Mouse (Mus musculus) thymus, adult 2 months (tissue): ENCODE results near the gene Slc25a23. TPM values are rescaled to one million over a fixed set of nuclear protein-coding genes. Genes with fewer than 3 reads are reported as not detected.

Experiments
- DNase-seq: peaks from one replicate; pipeline ENCODE4 v3.0.0; 2021
- H3K27ac ChIP-seq: fragments of 200-500 bp; 2 replicates; pipeline ENCODE4 v1.5.1; 2012; ENCODE audit warnings: low read length, control low read depth; ENCODE audit not compliant: control insufficient read depth, insufficient read depth
- H3K27me3 ChIP-seq: fragments of 200-500 bp; 2 replicates; pipeline ENCODE4 v1.6.1; 2012; ENCODE audit warnings: mild to moderate bottlenecking, low read length, moderate library complexity, mixed read lengths; ENCODE audit not compliant: control insufficient read depth, insufficient read depth
- H3K36me3 ChIP-seq: fragments of 200-500 bp; 2 replicates; pipeline ENCODE4 v1.6.1; 2012; ENCODE audit warnings: mild to moderate bottlenecking, low read length, moderate library complexity; ENCODE audit not compliant: control insufficient read depth, insufficient read depth
- H3K4me1 ChIP-seq: fragments of 200-500 bp; replicated peaks from 2 replicates; pipeline ENCODE4 v1.6.1; 2012; ENCODE audit warnings: low read length; ENCODE audit not compliant: control insufficient read depth, insufficient read depth
- H3K4me3 ChIP-seq: fragments of 200-500 bp; 2 replicates; pipeline ENCODE4 v1.5.1; 2012; ENCODE audit warnings: mild to moderate bottlenecking, low read length, control low read depth, moderate library complexity; ENCODE audit not compliant: control insufficient read depth, insufficient read depth
- CTCF ChIP-seq: fragments of 200-500 bp; IDR thresholded peaks from 2 replicates; pipeline ENCODE4 v1.5.1; 2012; ENCODE audit warnings: mild to moderate bottlenecking, control low read depth, low read length, moderate library complexity, borderline replicate concordance; ENCODE audit not compliant: control insufficient read depth, poor library complexity, insufficient read depth; ENCODE audit errors: extremely low read depth
- POLR2A ChIP-seq: fragments of 200-500 bp; IDR thresholded peaks from 2 replicates; pipeline ENCODE4 v1.6.1; 2012; ENCODE audit warnings: mild to moderate bottlenecking, low read length, control low read depth, moderate library complexity; ENCODE audit not compliant: control insufficient read depth, poor library complexity, insufficient read depth; ENCODE audit errors: extremely low read depth
- WGBS: fragments of 180-500 bp; shearing (Covaris S2); methylation state at CpG from one replicate; pipeline ENCODE4 v1.1.7; 2018; 5-methylcytosine and 5-hydroxymethylcytosine counted together
- polyA plus RNA-seq: library from polyadenylated mRNA; depleted of rRNA; stranded (reverse); fragments of >200 nt; gene quantifications from 2 replicates; pipeline ENCODE4 v1.2.3, GENCODE M21; 2012

The Slc25a23 gene
- polyA plus RNA-seq, 1 experiment, result 76.5 TPM

GRCm38 (mm10) chr17:57087049-57087832 is 27.6 kb upstream of the Slc25a23 start, which contains the start of gene Tubb4a:
Gene Tubb4a (minus strand): TSS chr17:57087782.
- no peaks in the 10 kb centered on the region for H3K36me3 ChIP-seq
- 49% methylated on average over 31 of the region's 31 CpGs for WGBS
- 0 out of 2 replicates have a peak, but pooled peaks cover 3% of the 10 kb centered on the region for H3K4me1 ChIP-seq
- TF ChIP-seq CTCF (no peak), POLR2A (no peak)
- no peaks in the 10 kb centered on the region for H3K27me3 ChIP-seq
- DNase-seq, result no peak
- H3K27ac ChIP-seq, result no peak within 1 kb of the TSS
- H3K4me3 ChIP-seq, result no peak within 1 kb of the TSS

DNA sequence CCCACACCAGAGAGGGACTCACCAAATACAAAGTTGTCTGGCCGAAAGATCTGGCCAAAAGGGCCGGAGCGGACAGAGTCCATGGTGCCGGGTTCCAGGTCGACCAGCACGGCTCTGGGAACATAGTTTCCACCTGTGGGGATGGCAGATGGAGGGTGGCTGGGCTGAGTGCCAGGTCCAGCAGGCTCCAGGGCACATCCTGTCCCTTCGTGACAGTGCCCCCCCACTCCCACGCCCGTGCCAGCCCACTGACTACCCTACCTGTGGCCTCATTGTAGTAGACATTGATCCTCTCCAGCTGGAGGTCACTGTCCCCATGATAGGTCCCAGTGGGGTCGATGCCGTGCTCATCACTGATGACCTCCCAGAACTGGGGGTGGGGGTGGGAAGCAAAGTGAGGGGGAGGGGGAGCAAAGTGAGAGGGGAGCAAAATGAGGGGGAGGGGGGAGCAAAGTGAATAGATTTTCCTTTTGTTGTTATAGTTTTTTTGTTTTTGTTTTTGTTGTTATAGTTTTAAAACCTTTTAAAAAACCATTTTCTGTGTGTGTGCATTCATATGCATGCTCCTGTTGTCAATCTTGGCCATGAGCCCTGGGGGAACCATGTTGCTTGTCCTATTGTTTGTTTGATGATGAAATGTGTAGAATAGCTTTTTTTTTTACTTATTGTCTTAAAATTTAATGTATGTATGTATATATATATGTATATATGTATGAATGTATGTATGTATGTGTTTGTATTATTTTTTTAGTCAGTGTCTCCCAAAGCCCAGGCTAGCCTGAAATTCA is 26.5 kb upstream of the Slc25a23 start:
- WGBS, result 92% methylated on average over 11 of the region's 11 CpGs
- H3K27me3 ChIP-seq, result no peaks in the 10 kb centered on the region
- no peaks in the 10 kb centered on the region for H3K36me3 ChIP-seq
- no peak for TF ChIP-seq POLR2A
- TF ChIP-seq CTCF, result no peak
- H3K4me3 ChIP-seq, result no peak overlapping the region
- peaks cover 3% of the 10 kb centered on the region; the same call in 1 of the 2 replicates for H3K4me1 ChIP-seq
- DNase-seq, result no peak
- no peak overlapping the region for H3K27ac ChIP-seq

DNA sequence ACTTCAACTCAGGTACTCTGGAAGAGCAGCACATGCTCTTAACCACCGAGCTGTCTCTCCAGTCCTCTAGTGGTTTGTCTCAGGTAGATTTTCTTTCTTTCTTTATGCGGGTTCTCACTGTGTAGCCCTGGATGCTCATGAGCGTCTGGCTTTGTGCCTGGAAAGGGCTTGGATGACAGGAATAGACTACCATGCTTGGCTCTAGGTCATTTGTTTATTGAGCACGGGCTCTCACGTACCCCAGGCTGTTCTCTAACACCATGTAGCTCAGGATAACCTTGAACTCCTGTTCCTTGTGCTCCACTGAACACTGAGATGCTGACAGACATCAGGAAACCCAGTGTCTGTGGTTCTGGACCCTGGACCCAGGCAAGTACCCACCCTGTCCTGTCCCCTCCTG is 22.8 kb upstream of the Slc25a23 start:
- Histone ChIP-seq H3K27ac (no peak overlapping the region), H3K4me3 (no peak overlapping the region), H3K27me3 (no peaks in the 10 kb centered on the region), H3K4me1 (peaks cover 30% of the 10 kb centered on the region), H3K36me3 (no peaks in the 10 kb centered on the region)
- WGBS, result 95% methylated on average over 5 of the region's 5 CpGs
- DNase-seq, result no peak
- no peak for TF ChIP-seq CTCF
- TF ChIP-seq POLR2A, result no peak

GRCm38 (mm10) chr17:57081234-57081842 is 21.7 kb upstream of the Slc25a23 start:
- TF ChIP-seq CTCF, result no peak
- TF ChIP-seq POLR2A, result no peak
- Histone ChIP-seq H3K27me3 (no peaks in the 10 kb centered on the region), H3K36me3 (no peaks in the 10 kb centered on the region), H3K4me3 (no peak overlapping the region), H3K4me1 (peaks cover 41% of the 10 kb centered on the region), H3K27ac (no peak overlapping the region)
- no peak for DNase-seq
- WGBS, result 96% methylated on average over 31 of the region's 31 CpGs

- 80% methylated on average over 3 of the region's 3 CpGs for WGBS
- Histone ChIP-seq H3K4me1 (peaks cover 46% of the 10 kb centered on the region), H3K4me3 (no peak overlapping the region), H3K27me3 (no peaks in the 10 kb centered on the region), H3K27ac (no peak overlapping the region), H3K36me3 (no peaks in the 10 kb centered on the region)
- TF ChIP-seq CTCF (no peak), POLR2A (no peak)
- DNase-seq, result no peak
Measured at GRCm38 (mm10) chr17:57079919-57080318, 20.3 kb upstream of the Slc25a23 start.

- 0 out of 2 replicates have a peak, but pooled peaks have one; percentile 13 for TF ChIP-seq CTCF
- peak; percentile 92 for TF ChIP-seq POLR2A
- peak within 1 kb of the TSS; percentile 92 for H3K27ac ChIP-seq
- peak within 1 kb of the TSS; percentile 53 for H3K4me3 ChIP-seq
- no peaks in the 10 kb centered on the region for H3K27me3 ChIP-seq
- H3K36me3 ChIP-seq, result no peaks in the 10 kb centered on the region; the same call in 1 of the 2 replicates
- DNase-seq, result peak; percentile 85
- peaks cover 55% of the 10 kb centered on the region for H3K4me1 ChIP-seq
- 5% methylated on average over 6 of the region's 6 CpGs for WGBS
Measured at GRCm38 (mm10) chr17:57078336-57078735, 18.7 kb upstream of the Slc25a23 start, which contains the start of gene Dennd1c. Gene Dennd1c (minus strand): TSS chr17:57078514.
